Mouse (Mus musculus) testis, adult 2 months (tissue): ENCODE results near the gene Ms4a5. TPM values are rescaled to one million over a fixed set of nuclear protein-coding genes. Genes with fewer than 3 reads are reported as not detected.
A peak's percentile ranks its signal among the peaks of the same experiment; 100 is the strongest.
"Not testable (repeated sequence)": the region's sequence is repeated elsewhere in the genome, so short reads cannot be mapped to it uniquely, and the experiment has no call there.

Source experiments
- H3K27ac ChIP-seq: fragments of 200-500 bp; 2 replicates; pipeline ENCODE4 v1.5.1; 2012; ENCODE audit warnings: low read depth, low read length; ENCODE audit not compliant: control insufficient read depth, insufficient read depth
- H3K27me3 ChIP-seq: fragments of 200-500 bp; 2 replicates; pipeline ENCODE4 v1.6.1; 2012; ENCODE audit warnings: mild to moderate bottlenecking, low read length, moderate library complexity; ENCODE audit not compliant: control insufficient read depth, insufficient read depth
- H3K36me3 ChIP-seq: fragments of 200-500 bp; 2 replicates; pipeline ENCODE4 v1.6.1; 2012; ENCODE audit warnings: mild to moderate bottlenecking, low read length; ENCODE audit not compliant: control insufficient read depth, insufficient read depth
- H3K4me1 ChIP-seq: fragments of 200-500 bp; 2 replicates; pipeline ENCODE4 v1.6.1; 2012; ENCODE audit warnings: low read length; ENCODE audit not compliant: control insufficient read depth, insufficient read depth
- H3K4me3 ChIP-seq: fragments of 200-500 bp; 2 replicates; pipeline ENCODE4 v1.5.1; 2012; ENCODE audit warnings: low read depth, mild to moderate bottlenecking, low read length, moderate library complexity, mixed read lengths; ENCODE audit not compliant: control insufficient read depth
- CTCF ChIP-seq: fragments of 200-500 bp; IDR thresholded peaks from 2 replicates; pipeline ENCODE4 v1.5.1; 2012; ENCODE audit warnings: low read depth, mild to moderate bottlenecking, inconsistent platforms, low read length, moderate library complexity; ENCODE audit not compliant: control insufficient read depth, insufficient read depth, insufficient replicate concordance
- POLR2A ChIP-seq: fragments of 200-500 bp; IDR thresholded peaks from 2 replicates; pipeline ENCODE4 v1.6.1; 2012; ENCODE audit warnings: low read depth, mild to moderate bottlenecking, inconsistent platforms, low read length, moderate library complexity; ENCODE audit not compliant: control insufficient read depth
- polyA plus RNA-seq: library from polyadenylated mRNA; depleted of rRNA; stranded (reverse); fragments of >200 nt; gene quantifications from 2 replicates; pipeline ENCODE4 v1.2.3, GENCODE M21; 2012; rRNA removed

The Ms4a5 gene
- polyA plus RNA-seq: 130 and 181 TPM in 2 replicates

- TF ChIP-seq POLR2A: no peak
- no peak for TF ChIP-seq CTCF
These were observed at the start of gene Ms4a5 for GRCm38 (mm10) chr19:11283773-11284172. Gene Ms4a5, minus strand, starts transcription at chr19:11283873.

GRCm38 (mm10) chr19:11321123-11321522, 37.5 kb upstream of the Ms4a5 start:
- H3K4me1 ChIP-seq: no peaks in the 10 kb centered on the region
- no peaks in the 10 kb centered on the region for H3K27me3 ChIP-seq
- H3K27ac ChIP-seq: no peak overlapping the region
- no peak overlapping the region for H3K4me3 ChIP-seq
- H3K36me3 ChIP-seq: no peaks in the 10 kb centered on the region
- TF ChIP-seq CTCF (no peak), POLR2A (no peak)

More at GRCm38 (mm10) chr19:11283773-11284172, at the start of gene Ms4a5:
- no peak within 1 kb of the TSS; the same call in 1 of the 2 replicates for H3K4me3 ChIP-seq
- H3K36me3 ChIP-seq: no peaks in the 10 kb centered on the region
- no peaks in the 10 kb centered on the region for H3K27me3 ChIP-seq
- no peaks in the 10 kb centered on the region for H3K4me1 ChIP-seq
- no peak within 1 kb of the TSS for H3K27ac ChIP-seq

- H3K4me3 ChIP-seq: no peak overlapping the region
These were observed 33.1 kb upstream of the Ms4a5 start for GRCm38 (mm10) chr19:11316786-11317185.

GRCm38 (mm10) chr19:11314354-11314753, 30.7 kb upstream of the Ms4a5 start, which contains the start of gene Ms4a14:
Gene Ms4a14, minus strand, starts transcription at chr19:11314454.
- Histone ChIP-seq H3K27me3 (no peaks in the 10 kb centered on the region), H3K36me3 (no peaks in the 10 kb centered on the region), H3K4me1 (no peaks in the 10 kb centered on the region), H3K4me3 (peak within 1 kb of the TSS; percentile 49; the same call in 1 of the 2 replicates), H3K27ac (no peak within 1 kb of the TSS)
- TF ChIP-seq POLR2A: no peak
- no peak for TF ChIP-seq CTCF

More at GRCm38 (mm10) chr19:11316786-11317185, 33.1 kb upstream of the Ms4a5 start:
- Histone ChIP-seq H3K27ac (no peak overlapping the region), H3K36me3 (no peaks in the 10 kb centered on the region), H3K27me3 (no peaks in the 10 kb centered on the region), H3K4me1 (no peaks in the 10 kb centered on the region)
- TF ChIP-seq POLR2A (no peak), CTCF (no peak)

GRCm38 (mm10) chr19:11308888-11309287, 25.2 kb upstream of the Ms4a5 start:
- Histone ChIP-seq H3K4me3 (no peak overlapping the region), H3K4me1 (no peaks in the 10 kb centered on the region), H3K27me3 (no peaks in the 10 kb centered on the region), H3K27ac (no peak overlapping the region), H3K36me3 (no peaks in the 10 kb centered on the region)
- no peak for TF ChIP-seq POLR2A
- no peak for TF ChIP-seq CTCF

GRCm38 (mm10) chr19:11299529-11299928, 15.9 kb upstream of the Ms4a5 start:
- H3K27ac ChIP-seq, H3K4me1 ChIP-seq, H3K36me3 ChIP-seq, H3K4me3 ChIP-seq, H3K27me3 ChIP-seq: not testable (repeated sequence)

GRCm38 (mm10) chr19:11298939-11299338, 15.3 kb upstream of the Ms4a5 start:
- Histone ChIP-seq H3K27me3 (no peaks in the 10 kb centered on the region), H3K4me3 (no peak overlapping the region), H3K36me3 (no peaks in the 10 kb centered on the region), H3K4me1 (no peaks in the 10 kb centered on the region), H3K27ac (no peak overlapping the region)
- TF ChIP-seq CTCF (no peak), POLR2A (no peak)

- H3K4me3 ChIP-seq, H3K27me3 ChIP-seq, H3K27ac ChIP-seq, H3K36me3 ChIP-seq, H3K4me1 ChIP-seq: not testable (repeated sequence)
These were observed 9.9 kb upstream of the Ms4a5 start for GRCm38 (mm10) chr19:11293616-11294015.
